Mouse (Mus musculus): ENCODE data around the gene Pin1rt1. TPM values are rescaled to one million over a fixed set of nuclear protein-coding genes. Genes with fewer than 3 reads are reported as not detected.
A peak's percentile ranks its signal among the peaks of the same experiment; 100 is the strongest.

Pin1rt1 gene
- polyA plus RNA-seq (2015; fragmentation: Nextera tagmentation; extraction: Ambion mirVana) = not detected in 2 replicates

- no peaks in the 10 kb centered on the region for H3K9me3 ChIP-seq
- no peak within 1 kb of the TSS for H3K4me2 ChIP-seq
- ATAC-seq (ENCODE audit: borderline replicate concordance, extremely low read depth, low FRiP score, low TSS enrichment) = no peak
- no peaks in the 10 kb centered on the region for H3K36me3 ChIP-seq
- peaks cover 3% of the 10 kb centered on the region; the same call in 1 of the 2 replicates for H3K27me3 ChIP-seq
- H3K4me1 ChIP-seq = peaks cover 7% of the 10 kb centered on the region
- no peak within 1 kb of the TSS for H3K4me3 ChIP-seq
- H3K9ac ChIP-seq = no peak within 1 kb of the TSS
- 91% methylated on average over 4 of the region's 4 CpGs for WGBS
- no peak within 1 kb of the TSS for H3K27ac ChIP-seq
These were observed at the start of gene Pin1rt1 for GRCm38 (mm10) chr2:104716279-104716678. Pin1rt1 (minus strand) TSS chr2:104716379.

GRCm38 (mm10) chr2:104764018-104764417 lies 47.8 kb upstream of the Pin1rt1 start:
- Histone ChIP-seq H3K36me3 (peaks cover 21% of the 10 kb centered on the region), H3K9me3 (no peaks in the 10 kb centered on the region), H3K27me3 (no peaks in the 10 kb centered on the region), H3K9ac (no peak overlapping the region), H3K27ac (no peak overlapping the region), H3K4me1 (no peaks in the 10 kb centered on the region), H3K4me3 (no peak overlapping the region), H3K4me2 (no peak overlapping the region)
- ATAC-seq (ENCODE audit: borderline replicate concordance, extremely low read depth, low FRiP score, low TSS enrichment) = no peak
- WGBS = 80% methylated on average over 4 of the region's 4 CpGs

GRCm38 (mm10) chr2:104763134-104763703 lies 47.0 kb upstream of the Pin1rt1 start:
- H3K9me3 ChIP-seq = no peaks in the 10 kb centered on the region
- H3K4me2 ChIP-seq = no peak overlapping the region
- H3K4me3 ChIP-seq = no peak overlapping the region
- H3K4me1 ChIP-seq = no peaks in the 10 kb centered on the region
- no peak for ATAC-seq (ENCODE audit: borderline replicate concordance, extremely low read depth, low FRiP score, low TSS enrichment)
- WGBS = 67% methylated on average over 8 of the region's 8 CpGs
- H3K27me3 ChIP-seq = no peaks in the 10 kb centered on the region
- H3K36me3 ChIP-seq = peaks cover 18% of the 10 kb centered on the region
- H3K9ac ChIP-seq = no peak overlapping the region
- no peak overlapping the region for H3K27ac ChIP-seq

GRCm38 (mm10) chr2:104750611-104751010 lies 34.4 kb upstream of the Pin1rt1 start:
- H3K4me1 ChIP-seq = no peaks in the 10 kb centered on the region

GRCm38 (mm10) chr2:104748652-104749183 lies 32.5 kb upstream of the Pin1rt1 start:
- Histone ChIP-seq H3K4me3 (no peak overlapping the region), H3K36me3 (no peaks in the 10 kb centered on the region), H3K9me3 (no peaks in the 10 kb centered on the region), H3K9ac (no peak overlapping the region), H3K27ac (no peak overlapping the region), H3K4me1 (no peaks in the 10 kb centered on the region), H3K4me2 (no peak overlapping the region), H3K27me3 (no peaks in the 10 kb centered on the region)
- 75% methylated on average over 5 of the region's 5 CpGs for WGBS
- no peak for ATAC-seq (ENCODE audit: borderline replicate concordance, extremely low read depth, low FRiP score, low TSS enrichment)

More at GRCm38 (mm10) chr2:104750611-104751010, 34.4 kb upstream of the Pin1rt1 start:
- no peak overlapping the region for H3K4me2 ChIP-seq
- H3K9me3 ChIP-seq = no peaks in the 10 kb centered on the region
- H3K36me3 ChIP-seq = no peaks in the 10 kb centered on the region
- no peak for ATAC-seq (ENCODE audit: borderline replicate concordance, extremely low read depth, low FRiP score, low TSS enrichment)
- WGBS = 50% methylated on average over 3 of the region's 3 CpGs
- H3K9ac ChIP-seq = no peak overlapping the region
- H3K27me3 ChIP-seq = no peaks in the 10 kb centered on the region
- H3K4me3 ChIP-seq = no peak overlapping the region
- H3K27ac ChIP-seq = no peak overlapping the region

GRCm38 (mm10) chr2:104746251-104746650 lies 30.1 kb upstream of the Pin1rt1 start:
- WGBS = 55% methylated on average over 8 of the region's 8 CpGs
- no peak overlapping the region for H3K9ac ChIP-seq
- H3K4me1 ChIP-seq = peaks cover 7% of the 10 kb centered on the region; the same call in 1 of the 2 replicates
- no peak overlapping the region for H3K4me2 ChIP-seq
- no peak overlapping the region for H3K27ac ChIP-seq
- no peaks in the 10 kb centered on the region for H3K36me3 ChIP-seq
- H3K9me3 ChIP-seq = no peaks in the 10 kb centered on the region
- no peaks in the 10 kb centered on the region for H3K27me3 ChIP-seq
- H3K4me3 ChIP-seq = no peak overlapping the region
- no peak for ATAC-seq (ENCODE audit: borderline replicate concordance, extremely low read depth, low FRiP score, low TSS enrichment)

GRCm38 (mm10) chr2:104743971-104744370 lies 27.8 kb upstream of the Pin1rt1 start:
- 48% methylated on average over 5 of the region's 5 CpGs for WGBS
- Histone ChIP-seq H3K27ac (no peak overlapping the region), H3K9ac (no peak overlapping the region), H3K4me3 (no peak overlapping the region), H3K4me2 (no peak overlapping the region), H3K36me3 (no peaks in the 10 kb centered on the region), H3K4me1 (peaks cover 7% of the 10 kb centered on the region; the same call in 1 of the 2 replicates), H3K27me3 (0 out of 2 replicates have a peak, but pooled peaks cover 2% of the 10 kb centered on the region), H3K9me3 (no peaks in the 10 kb centered on the region)
- ATAC-seq (ENCODE audit: borderline replicate concordance, extremely low read depth, low FRiP score, low TSS enrichment) = no peak

- 7% methylated on average over 7 of the region's 7 CpGs for WGBS
- Histone ChIP-seq H3K9ac (peak overlapping the region; percentile 67; the same call in 1 of the 2 replicates), H3K9me3 (no peaks in the 10 kb centered on the region), H3K4me1 (peaks cover 7% of the 10 kb centered on the region; the same call in 1 of the 2 replicates), H3K27me3 (0 out of 2 replicates have a peak, but pooled peaks cover 2% of the 10 kb centered on the region), H3K36me3 (no peaks in the 10 kb centered on the region), H3K27ac (no peak overlapping the region), H3K4me3 (peak overlapping the region; percentile 73), H3K4me2 (peak overlapping the region; percentile 93)
- ATAC-seq (ENCODE audit: borderline replicate concordance, extremely low read depth, low FRiP score, low TSS enrichment) = no peak
These were observed 27.0 kb upstream of the Pin1rt1 start for GRCm38 (mm10) chr2:104743160-104743559.

- peak within 1 kb of the TSS; percentile 93 for H3K4me2 ChIP-seq
- H3K27me3 ChIP-seq = 0 out of 2 replicates have a peak, but pooled peaks cover 2% of the 10 kb centered on the region
- H3K27ac ChIP-seq = peak within 1 kb of the TSS; percentile 49; the same call in 1 of the 2 replicates
- peak within 1 kb of the TSS; percentile 67 for H3K9ac ChIP-seq
- H3K36me3 ChIP-seq = no peaks in the 10 kb centered on the region
- no peaks in the 10 kb centered on the region for H3K9me3 ChIP-seq
- WGBS = under 1% methylated on average over 31 of the region's 31 CpGs
- peaks cover 7% of the 10 kb centered on the region; the same call in 1 of the 2 replicates for H3K4me1 ChIP-seq
- peak; percentile 93 for ATAC-seq (ENCODE audit: borderline replicate concordance, extremely low read depth, low FRiP score, low TSS enrichment)
- H3K4me3 ChIP-seq = peak within 1 kb of the TSS; percentile 73
These were observed 26.5 kb upstream of the Pin1rt1 start, which contains the start of gene Depdc7 for GRCm38 (mm10) chr2:104742741-104743064. Depdc7 (minus strand) TSS chr2:104742878.

- Histone ChIP-seq H3K36me3 (no peaks in the 10 kb centered on the region), H3K4me3 (peak overlapping the region; percentile 73), H3K4me1 (peaks cover 7% of the 10 kb centered on the region; the same call in 1 of the 2 replicates), H3K4me2 (peak overlapping the region; percentile 93), H3K9ac (peak overlapping the region; percentile 67), H3K27ac (peak overlapping the region; percentile 49; the same call in 1 of the 2 replicates), H3K27me3 (0 out of 2 replicates have a peak, but pooled peaks cover 2% of the 10 kb centered on the region), H3K9me3 (no peaks in the 10 kb centered on the region)
- 3% methylated on average over 45 of the region's 46 CpGs for WGBS
- ATAC-seq (ENCODE audit: borderline replicate concordance, extremely low read depth, low FRiP score, low TSS enrichment) = no peak; the same call in 1 of the 2 replicates
These were observed 25.9 kb upstream of the Pin1rt1 start for GRCm38 (mm10) chr2:104741896-104742740.

- Histone ChIP-seq H3K9ac (no peak overlapping the region), H3K4me2 (peak overlapping the region; percentile 93; the same call in 1 of the 2 replicates), H3K36me3 (no peaks in the 10 kb centered on the region), H3K4me1 (peaks cover 7% of the 10 kb centered on the region; the same call in 1 of the 2 replicates), H3K27me3 (0 out of 2 replicates have a peak, but pooled peaks cover 2% of the 10 kb centered on the region), H3K27ac (no peak overlapping the region), H3K4me3 (no peak overlapping the region), H3K9me3 (no peaks in the 10 kb centered on the region)
- ATAC-seq (ENCODE audit: borderline replicate concordance, extremely low read depth, low FRiP score, low TSS enrichment) = no peak
- 45% methylated on average over 7 of the region's 7 CpGs for WGBS
These were observed 25.0 kb upstream of the Pin1rt1 start for GRCm38 (mm10) chr2:104741015-104741758.

All from lung, embryonic 15.5 days (tissue).